Mouse (Mus musculus) ES-E14 (cell line): ENCODE results near the gene Kcna3.

Experiments used
- CHD2 ChIP-seq: IDR thresholded peaks from 2 replicates; pipeline ENCODE4 v1.6.1; 2014; ENCODE audit warnings: mild to moderate bottlenecking, low read depth, low read length, inconsistent platforms
- HCFC1 ChIP-seq: IDR thresholded peaks from 2 replicates; pipeline ENCODE4 v1.6.1; 2012; ENCODE audit warnings: low read length, inconsistent platforms, borderline replicate concordance; ENCODE audit not compliant: insufficient read depth

- no peak for TF ChIP-seq CHD2
- no peak for TF ChIP-seq HCFC1
These were observed 31.3 kb downstream of the Kcna3 start for GRCm38 (mm10) chr3:107067245-107067644.
